Mouse (Mus musculus): ENCODE measurements around the gene Noct.
"Not testable (repeated sequence)": the region's sequence is repeated elsewhere in the genome, so short reads cannot be mapped to it uniquely, and the experiment has no call there.

The Noct gene

GRCm38 (mm10) chr3:51204897-51205296 is 19.4 kb upstream of the Noct start:
- no peak for DNase-seq (ENCODE audit: low spot score in 2 of 2)

- no peak for DNase-seq (ENCODE audit: low spot score in 2 of 2)
These were observed 17.7 kb upstream of the Noct start for GRCm38 (mm10) chr3:51206521-51206920.

GRCm38 (mm10) chr3:51208633-51209032 is 15.6 kb upstream of the Noct start:
- DNase-seq (ENCODE audit: low spot score in 2 of 2) = no peak

- DNase-seq (ENCODE audit: low spot score in 2 of 2) = no peak
These were observed 14.5 kb upstream of the Noct start for GRCm38 (mm10) chr3:51209503-51210314.

- DNase-seq (ENCODE audit: low spot score in 2 of 2) = no peak
These were observed 13.8 kb upstream of the Noct start for GRCm38 (mm10) chr3:51210485-51210884.

- DNase-seq (ENCODE audit: low spot score in 2 of 2) = no peak
These were observed 11.1 kb upstream of the Noct start for GRCm38 (mm10) chr3:51213111-51213510.

GRCm38 (mm10) chr3:51215681-51216080 is 8.6 kb upstream of the Noct start:
- DNase-seq (ENCODE audit: low spot score in 2 of 2) = no peak

GRCm38 (mm10) chr3:51216351-51216750 is 7.9 kb upstream of the Noct start:
- DNase-seq (ENCODE audit: low spot score in 2 of 2) = not testable (repeated sequence)

GRCm38 (mm10) chr3:51218385-51218784 is 5.9 kb upstream of the Noct start:
- not testable (repeated sequence) for DNase-seq (ENCODE audit: low spot score in 2 of 2)

GRCm38 (mm10) chr3:51219213-51219612 is 5.0 kb upstream of the Noct start:
- DNase-seq (ENCODE audit: low spot score in 2 of 2) = no peak

GRCm38 (mm10) chr3:51220846-51221245 is 3.4 kb upstream of the Noct start:
- no peak for DNase-seq (ENCODE audit: low spot score in 2 of 2)

- no peak for DNase-seq (ENCODE audit: low spot score in 2 of 2)
These were observed 2.4 kb upstream of the Noct start for GRCm38 (mm10) chr3:51221847-51222246.

- DNase-seq (ENCODE audit: low spot score in 2 of 2) = no peak
These were observed 1.9 kb upstream of the Noct start for GRCm38 (mm10) chr3:51222302-51222701.

GRCm38 (mm10) chr3:51222834-51223460 is 1.3 kb upstream of the Noct start:
- DNase-seq (ENCODE audit: low spot score in 2 of 2) = no peak

GRCm38 (mm10) chr3:51223556-51223955 is 691 bp upstream of the Noct start:
- no peak for DNase-seq (ENCODE audit: low spot score in 2 of 2)

- no peak for DNase-seq (ENCODE audit: low spot score in 2 of 2)
These were observed 1.0 kb downstream of the Noct start for GRCm38 (mm10) chr3:51225226-51225750.

- DNase-seq (ENCODE audit: low spot score in 2 of 2) = no peak
These were observed 1.7 kb downstream of the Noct start for GRCm38 (mm10) chr3:51225979-51226378.

- DNase-seq (ENCODE audit: low spot score in 2 of 2) = no peak
These were observed 2.4 kb downstream of the Noct start for GRCm38 (mm10) chr3:51226601-51227000.

- peak in 1 of 2 experiments; percentile 53 for DNase-seq (ENCODE audit: low spot score in 2 of 2)
These were observed 4.0 kb downstream of the Noct start for GRCm38 (mm10) chr3:51228038-51228820.

GRCm38 (mm10) chr3:51228821-51229205 is 4.6 kb downstream of the Noct start:
- DNase-seq (ENCODE audit: low spot score in 2 of 2) = peak; percentile 67 to 74

GRCm38 (mm10) chr3:51229226-51229625 is 5.0 kb downstream of the Noct start:
- no peak for DNase-seq (ENCODE audit: low spot score in 2 of 2)

GRCm38 (mm10) chr3:51230146-51230835 is 6.0 kb downstream of the Noct start:
- no peak for DNase-seq (ENCODE audit: low spot score in 2 of 2)

Measured in right cerebral cortex, adult 2 months (tissue).